Mouse (Mus musculus) heart, embryonic 14.5 days (tissue): ENCODE results near the gene Ccdc85b. TPM values are rescaled to one million over a fixed set of nuclear protein-coding genes. Genes with fewer than 3 reads are reported as not detected.

Source experiments
- ATAC-seq: fragments of 200-750 bp; cut with Nextera tagmentation; 2 replicates; pipeline ENCODE4 v1.8.0; 2017; ENCODE audit warnings: low read depth, moderate TSS enrichment; ENCODE audit not compliant: insufficient number of reproducible peaks, insufficient read depth, low FRiP score
- H3K27ac ChIP-seq, 2 experiments: fragments of 200-500 bp in 1 of 2; fragments of 300-500 bp in 1 of 2; sonication (generic) in 1 of 2; replicated peaks in 1 of 2; 2 replicates each; pipeline ENCODE4 v1.5.1; 2012 to 2014; ENCODE audit warnings: low read depth in 2 of 2, low read length in 2 of 2, control low read depth in 1 of 2, mild to moderate bottlenecking in 1 of 2, mixed read lengths in 1 of 2; ENCODE audit not compliant: control insufficient read depth in 1 of 2, insufficient read depth in 1 of 2
- H3K27me3 ChIP-seq: fragments of 300-500 bp; sonication (generic); 2 replicates; pipeline ENCODE4 v1.6.1; 2014; ENCODE audit warnings: mild to moderate bottlenecking, low read length, control low read depth; ENCODE audit not compliant: control insufficient read depth, insufficient read depth
- H3K36me3 ChIP-seq: fragments of 300-500 bp; sonication (generic); 2 replicates; pipeline ENCODE4 v1.6.1; 2014; ENCODE audit warnings: mild to moderate bottlenecking, control low read depth, low read length, mixed read lengths; ENCODE audit not compliant: control insufficient read depth, insufficient read depth
- H3K4me1 ChIP-seq, 2 experiments: fragments of 200-500 bp in 1 of 2; fragments of 300-500 bp in 1 of 2; sonication (generic) in 1 of 2; 2 replicates each; pipeline ENCODE4 v1.6.1; 2012 to 2014; ENCODE audit warnings: low read length in 2 of 2, control low read depth in 1 of 2, mixed read lengths in 1 of 2; ENCODE audit not compliant: control insufficient read depth in 2 of 2, insufficient read depth in 2 of 2
- H3K4me2 ChIP-seq: fragments of 300-500 bp; sonication (generic); 2 replicates; pipeline ENCODE4 v1.6.1; 2014; ENCODE audit warnings: mild to moderate bottlenecking, low read length
- H3K4me3 ChIP-seq, 2 experiments: fragments of 200-500 bp in 1 of 2; fragments of 300-500 bp in 1 of 2; sonication (generic) in 1 of 2; 2 replicates each; pipeline ENCODE4 v1.5.1; 2012 to 2014; ENCODE audit warnings: low read length in 2 of 2, mild to moderate bottlenecking in 2 of 2, control low read depth in 1 of 2, low read depth in 1 of 2, moderate library complexity in 1 of 2; ENCODE audit not compliant: control insufficient read depth in 1 of 2, insufficient read depth in 1 of 2
- H3K9ac ChIP-seq: fragments of 300-500 bp; sonication (generic); 2 replicates; pipeline ENCODE4 v1.6.1; 2014; ENCODE audit warnings: mild to moderate bottlenecking, low read length
- H3K9me3 ChIP-seq: fragments of 300-500 bp; sonication (generic); 2 replicates; pipeline ENCODE4 v1.6.1; 2016; ENCODE audit warnings: low read length, control low read depth; ENCODE audit not compliant: control insufficient read depth
- WGBS: fragments of 180-500 bp; shearing (Covaris S2); extraction: QIAGEN DNeasy Blood & Tissue Kit; methylation state at CpG from one replicate; pipeline ENCODE4 v1.1.7; 2014; 5-methylcytosine and 5-hydroxymethylcytosine counted together
- polyA plus RNA-seq: library from polyadenylated mRNA; unstranded; fragments of >200 nt; fragmentation: Nextera tagmentation; extraction: Ambion mirVana; gene quantifications from 2 replicates; pipeline ENCODE4 v1.2.1, GENCODE M21; 2014

Ccdc85b gene
- polyA plus RNA-seq, 1 experiment from 2014 or later = 9.0 TPM

GRCm38 (mm10) chr19:5480016-5480415 is 22.3 kb upstream of the Ccdc85b start:
- no peak for ATAC-seq
- no peak overlapping the region for H3K27ac ChIP-seq
- no peak overlapping the region for H3K9ac ChIP-seq
- no peaks in the 10 kb centered on the region for H3K27me3 ChIP-seq
- H3K4me1 ChIP-seq = peaks cover 7 to 11% of the 10 kb centered on the region in 2 experiments; a peak in 2 of 4 replicates
- H3K9me3 ChIP-seq = no peaks in the 10 kb centered on the region
- H3K36me3 ChIP-seq = peaks cover 82% of the 10 kb centered on the region
- no peak overlapping the region for H3K4me2 ChIP-seq
- WGBS = 91% methylated on average over 10 of the region's 10 CpGs
- H3K4me3 ChIP-seq = no peak overlapping the region

- no peak overlapping the region for H3K9ac ChIP-seq
- peaks cover 7 to 18% of the 10 kb centered on the region in 2 experiments; a peak in 3 of 4 replicates for H3K4me1 ChIP-seq
- H3K36me3 ChIP-seq = peaks cover 59% of the 10 kb centered on the region
- WGBS = 89% methylated on average over 18 of the region's 18 CpGs
- H3K27ac ChIP-seq = no peak overlapping the region
- ATAC-seq = no peak
- no peak overlapping the region for H3K4me2 ChIP-seq
- H3K27me3 ChIP-seq = no peaks in the 10 kb centered on the region
- no peak overlapping the region for H3K4me3 ChIP-seq
- H3K9me3 ChIP-seq = no peaks in the 10 kb centered on the region
These were observed 20.1 kb upstream of the Ccdc85b start for GRCm38 (mm10) chr19:5477668-5478300.

- ATAC-seq = no peak
- Histone ChIP-seq H3K9me3 (no peaks in the 10 kb centered on the region), H3K27me3 (no peaks in the 10 kb centered on the region), H3K36me3 (peaks cover 53% of the 10 kb centered on the region), H3K27ac (no peak overlapping the region), H3K4me3 (no peak overlapping the region), H3K4me1 (peaks cover 7 to 18% of the 10 kb centered on the region in 2 experiments; a peak in 3 of 4 replicates), H3K4me2 (no peak overlapping the region), H3K9ac (no peak overlapping the region)
- WGBS = 85% methylated on average over 10 of the region's 10 CpGs
These were observed 19.4 kb upstream of the Ccdc85b start for GRCm38 (mm10) chr19:5477004-5477667.

GRCm38 (mm10) chr19:5475069-5475714 is 17.5 kb upstream of the Ccdc85b start:
- Histone ChIP-seq H3K4me2 (peak overlapping the region; percentile 92), H3K36me3 (peaks cover 34% of the 10 kb centered on the region), H3K27ac (peak overlapping the region; percentile 67 to 83), H3K4me1 (peaks cover 7 to 18% of the 10 kb centered on the region in 2 experiments; a peak in 3 of 4 replicates), H3K4me3 (peak overlapping the region; percentile 68 to 69), H3K9me3 (no peaks in the 10 kb centered on the region), H3K9ac (peak overlapping the region; percentile 85), H3K27me3 (no peaks in the 10 kb centered on the region)
- 20% methylated on average over 13 of the region's 13 CpGs for WGBS
- ATAC-seq = peak; percentile 2; the same call in 1 of the 2 replicates

- WGBS = 2% methylated on average over 52 of the region's 68 CpGs
- H3K4me3 ChIP-seq = peak overlapping the region; percentile 68 to 69
- H3K4me1 ChIP-seq = peaks cover 7 to 18% of the 10 kb centered on the region in 2 experiments; a peak in 3 of 4 replicates
- H3K9ac ChIP-seq = peak overlapping the region; percentile 85
- peak; percentile 42 for ATAC-seq
- H3K9me3 ChIP-seq = no peaks in the 10 kb centered on the region
- peak overlapping the region; percentile 92 for H3K4me2 ChIP-seq
- no peaks in the 10 kb centered on the region for H3K27me3 ChIP-seq
- peaks cover 27% of the 10 kb centered on the region for H3K36me3 ChIP-seq
- H3K27ac ChIP-seq = peak overlapping the region; percentile 69 to 83
These were observed 16.8 kb upstream of the Ccdc85b start for GRCm38 (mm10) chr19:5474281-5475068.

GRCm38 (mm10) chr19:5473720-5474119 is 16.0 kb upstream of the Ccdc85b start, which contains the start of gene Efemp2:
Gene Efemp2 (plus strand): TSS chr19:5473954.
- peak within 1 kb of the TSS; percentile 69 to 83 for H3K27ac ChIP-seq
- H3K27me3 ChIP-seq = no peaks in the 10 kb centered on the region
- no peaks in the 10 kb centered on the region for H3K9me3 ChIP-seq
- peak; percentile 41 for ATAC-seq
- H3K4me2 ChIP-seq = peak within 1 kb of the TSS; percentile 92
- peaks cover 7 to 18% of the 10 kb centered on the region in 2 experiments; a peak in 3 of 4 replicates for H3K4me1 ChIP-seq
- under 1% methylated on average over 22 of the region's 22 CpGs for WGBS
- H3K4me3 ChIP-seq = peak within 1 kb of the TSS; percentile 68 to 69
- H3K36me3 ChIP-seq = peaks cover 20% of the 10 kb centered on the region
- H3K9ac ChIP-seq = peak within 1 kb of the TSS; percentile 85

GRCm38 (mm10) chr19:5472857-5473256 is 15.2 kb upstream of the Ccdc85b start:
- Histone ChIP-seq H3K27ac (no peak overlapping the region), H3K9ac (no peak overlapping the region), H3K27me3 (no peaks in the 10 kb centered on the region), H3K4me1 (peaks cover 7 to 18% of the 10 kb centered on the region in 2 experiments; a peak in 3 of 4 replicates), H3K9me3 (no peaks in the 10 kb centered on the region), H3K4me2 (no peak overlapping the region), H3K36me3 (peaks cover 15% of the 10 kb centered on the region), H3K4me3 (no peak overlapping the region)
- 84% methylated on average over 3 of the region's 3 CpGs for WGBS
- no peak for ATAC-seq
